Mouse (Mus musculus): ENCODE measurements around the gene Gm49711. TPM values are rescaled to one million over a fixed set of nuclear protein-coding genes. Genes with fewer than 3 reads are reported as not detected.
"Not testable (repeated sequence)": the region's sequence is repeated elsewhere in the genome, so short reads cannot be mapped to it uniquely, and the experiment has no call there.

The Gm49711 gene
- total RNA-seq, 2 experiments from 2014 or later, result not detected

- Histone ChIP-seq H3K4me3 (no peak overlapping the region), H3K27ac (no peak overlapping the region)
- DNase-seq (ENCODE audit: low spot score in 2 of 2), result no peak
- TF ChIP-seq CTCF (conservative IDR thresholded peaks at IDR 0.05), result no peak
Observed at GRCm38 (mm10) chr16:92179306-92179705, 121.2 kb downstream of the Gm49711 start.

- H3K4me3 ChIP-seq, result no peak overlapping the region
- H3K27ac ChIP-seq, result no peak overlapping the region
- no peak for TF ChIP-seq CTCF (conservative IDR thresholded peaks at IDR 0.05)
- DNase-seq (ENCODE audit: low spot score in 2 of 2), result no peak
Observed at GRCm38 (mm10) chr16:92183477-92183876, 125.4 kb downstream of the Gm49711 start.

- Histone ChIP-seq H3K4me3 (no peak overlapping the region), H3K27ac (no peak overlapping the region)
- TF ChIP-seq CTCF (conservative IDR thresholded peaks at IDR 0.05), result no peak
- DNase-seq (ENCODE audit: low spot score in 2 of 2), result no peak
Observed at GRCm38 (mm10) chr16:92190603-92191002, 132.5 kb downstream of the Gm49711 start.

- DNase-seq (ENCODE audit: low spot score in 2 of 2), result no peak
- no peak for TF ChIP-seq CTCF (conservative IDR thresholded peaks at IDR 0.05)
- H3K27ac ChIP-seq, result no peak overlapping the region
Observed at GRCm38 (mm10) chr16:92195094-92195493, 137.0 kb downstream of the Gm49711 start.

GRCm38 (mm10) chr16:92196741-92197331 is 138.7 kb downstream of the Gm49711 start:
- H3K27ac ChIP-seq, result no peak overlapping the region
- DNase-seq (ENCODE audit: low spot score in 2 of 2), result no peak
- no peak for TF ChIP-seq CTCF (conservative IDR thresholded peaks at IDR 0.05)
- H3K4me3 ChIP-seq, result no peak overlapping the region

More at GRCm38 (mm10) chr16:92195094-92195493, 137.0 kb downstream of the Gm49711 start:
- H3K4me3 ChIP-seq, result no peak overlapping the region

GRCm38 (mm10) chr16:92200615-92201014 is 142.5 kb downstream of the Gm49711 start:
- Histone ChIP-seq H3K4me3 (no peak overlapping the region), H3K27ac (no peak overlapping the region; the same call in 1 of the 2 replicates)
- TF ChIP-seq CTCF (conservative IDR thresholded peaks at IDR 0.05), result no peak
- DNase-seq (ENCODE audit: low spot score in 2 of 2), result peak in 1 of 2 experiments; percentile 11

- H3K27ac ChIP-seq, result no peak overlapping the region
- no peak for DNase-seq (ENCODE audit: low spot score in 2 of 2)
- TF ChIP-seq CTCF (conservative IDR thresholded peaks at IDR 0.05), result peak; percentile 36
- no peak overlapping the region for H3K4me3 ChIP-seq
Observed at GRCm38 (mm10) chr16:92203599-92203998, 145.5 kb downstream of the Gm49711 start.

GRCm38 (mm10) chr16:92209291-92209781 is 151.2 kb downstream of the Gm49711 start:
- Histone ChIP-seq H3K27ac (no peak overlapping the region), H3K4me3 (no peak overlapping the region)
- DNase-seq (ENCODE audit: low spot score in 2 of 2), result no peak
- no peak for TF ChIP-seq CTCF (conservative IDR thresholded peaks at IDR 0.05)

GRCm38 (mm10) chr16:92210316-92210715 is 152.2 kb downstream of the Gm49711 start:
- DNase-seq (ENCODE audit: low spot score in 2 of 2); H3K4me3 ChIP-seq; H3K27ac ChIP-seq: not testable (repeated sequence)

- DNase-seq (ENCODE audit: low spot score in 2 of 2); H3K4me3 ChIP-seq; H3K27ac ChIP-seq: not testable (repeated sequence)
Observed at GRCm38 (mm10) chr16:92213911-92214310, 155.8 kb downstream of the Gm49711 start.

- DNase-seq (ENCODE audit: low spot score in 2 of 2), result no peak
- TF ChIP-seq CTCF (conservative IDR thresholded peaks at IDR 0.05), result no peak
Observed at GRCm38 (mm10) chr16:92215599-92216390, 157.7 kb downstream of the Gm49711 start.

GRCm38 (mm10) chr16:92220754-92221153 is 162.6 kb downstream of the Gm49711 start:
- TF ChIP-seq CTCF (conservative IDR thresholded peaks at IDR 0.05), result no peak
- H3K4me3 ChIP-seq, result no peak overlapping the region
- peak overlapping the region; percentile 43; the same call in 1 of the 2 replicates for H3K27ac ChIP-seq
- no peak for DNase-seq (ENCODE audit: low spot score in 2 of 2)

More at GRCm38 (mm10) chr16:92215599-92216390, 157.7 kb downstream of the Gm49711 start:
- Histone ChIP-seq H3K27ac (no peak overlapping the region), H3K4me3 (no peak overlapping the region)

- DNase-seq (ENCODE audit: low spot score in 2 of 2), result no peak
- H3K27ac ChIP-seq, result no peak overlapping the region
- no peak overlapping the region for H3K4me3 ChIP-seq
- no peak for TF ChIP-seq CTCF (conservative IDR thresholded peaks at IDR 0.05)
Observed at GRCm38 (mm10) chr16:92228332-92228919, 170.3 kb downstream of the Gm49711 start.
